Mouse (Mus musculus) kidney, embryonic 16.5 days (tissue): ENCODE results near the gene Vps36. TPM values are rescaled to one million over a fixed set of nuclear protein-coding genes. Genes with fewer than 3 reads are reported as not detected.

Experiments used
- ATAC-seq: fragments of 200-750 bp; cut with Nextera tagmentation; 2 replicates; pipeline ENCODE4 v1.8.0; 2017; ENCODE audit warnings: moderate TSS enrichment; ENCODE audit not compliant: low FRiP score, low TSS enrichment
- H3K27ac ChIP-seq: fragments of 300-500 bp; sonication (generic); 2 replicates; pipeline ENCODE4 v1.5.1; 2014; ENCODE audit warnings: low read length
- H3K27me3 ChIP-seq: fragments of 300-500 bp; sonication (generic); 2 replicates; pipeline ENCODE4 v1.6.1; 2014; ENCODE audit warnings: low read length, control low read depth, mixed read lengths; ENCODE audit not compliant: insufficient read depth
- H3K36me3 ChIP-seq: fragments of 300-500 bp; sonication (generic); 2 replicates; pipeline ENCODE4 v1.6.1; 2014; ENCODE audit warnings: low read length, control low read depth, mixed read lengths; ENCODE audit not compliant: insufficient read depth
- H3K4me1 ChIP-seq: fragments of 300-500 bp; sonication (generic); 2 replicates; pipeline ENCODE4 v1.6.1; 2014; ENCODE audit warnings: low read length, control low read depth, mixed read lengths; ENCODE audit not compliant: insufficient read depth
- H3K4me2 ChIP-seq: fragments of 300-500 bp; sonication (generic); replicated peaks from 2 replicates; pipeline ENCODE4 v1.6.1; 2014; ENCODE audit warnings: low read depth, low read length
- H3K4me3 ChIP-seq: fragments of 300-500 bp; sonication (generic); 2 replicates; pipeline ENCODE4 v1.5.1; 2014; ENCODE audit warnings: mild to moderate bottlenecking, low read length
- H3K9ac ChIP-seq: fragments of 300-500 bp; sonication (generic); replicated peaks from 2 replicates; pipeline ENCODE4 v1.6.1; 2014; ENCODE audit warnings: low read length
- H3K9me3 ChIP-seq: fragments of 300-500 bp; sonication (generic); 2 replicates; pipeline ENCODE4 v1.6.1; 2016; ENCODE audit warnings: low read length, control low read depth
- WGBS: fragments of 180-500 bp; shearing (Covaris S2); extraction: QIAGEN DNeasy Blood & Tissue Kit; methylation state at CpG from one replicate; pipeline ENCODE4 v1.1.7; 2014; 5-methylcytosine and 5-hydroxymethylcytosine counted together
- polyA plus RNA-seq: library from polyadenylated mRNA; unstranded; fragments of >200 nt; fragmentation: Nextera tagmentation; extraction: Ambion mirVana; gene quantifications from 2 replicates; pipeline ENCODE4 v1.2.1, GENCODE M21; 2015

The Vps36 gene
- polyA plus RNA-seq = 35.8 and 39.5 TPM in 2 replicates

DNA sequence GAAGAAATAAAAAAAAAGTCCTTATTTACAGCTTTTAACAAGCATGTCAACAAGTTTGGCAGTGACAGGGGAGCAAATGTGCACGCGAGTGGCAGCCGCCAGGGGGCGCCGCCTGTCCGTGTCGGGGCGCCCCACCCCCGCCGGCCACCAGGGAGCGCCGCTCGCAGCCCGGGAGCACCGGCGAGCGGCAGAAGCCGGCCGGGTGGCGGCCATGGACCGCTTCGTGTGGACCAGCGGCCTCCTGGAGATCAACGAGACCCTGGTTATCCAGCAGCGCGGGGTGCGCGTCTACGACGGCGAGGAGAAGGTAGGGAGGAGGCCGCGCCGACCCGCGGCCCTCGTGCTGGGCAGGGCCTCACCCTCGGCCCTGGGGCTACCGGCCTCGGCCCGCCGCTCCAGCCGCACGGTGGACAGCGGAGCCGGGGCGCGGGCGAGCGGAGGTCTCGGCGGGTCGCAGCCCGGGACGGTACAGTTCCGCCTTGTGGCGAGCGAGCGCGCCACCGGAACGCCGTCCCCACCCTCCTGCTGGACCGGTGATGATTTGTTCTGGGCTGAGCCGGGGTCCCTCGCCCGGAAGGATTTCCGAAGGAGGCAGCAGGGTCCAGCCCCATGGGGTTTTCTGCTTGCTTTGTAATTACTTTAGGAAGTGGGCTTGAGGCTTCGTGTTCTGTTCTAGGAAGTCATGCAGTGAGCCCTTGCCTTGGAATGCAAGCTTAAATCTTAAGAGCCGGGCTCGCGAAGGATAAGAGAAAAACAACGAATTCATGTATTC, at the start of gene Vps36:
Gene Vps36 (plus strand): TSS at position 150 of the 772 bp plus-strand sequence.
- under 1% methylated on average over 71 of the region's 73 CpGs for WGBS
- peak within 1 kb of the TSS; percentile 99 for H3K27ac ChIP-seq
- H3K4me1 ChIP-seq = peaks cover 14% of the 10 kb centered on the region; the same call in 1 of the 2 replicates
- no peaks in the 10 kb centered on the region for H3K36me3 ChIP-seq
- H3K27me3 ChIP-seq = no peaks in the 10 kb centered on the region
- peak; percentile 96 for ATAC-seq
- peak within 1 kb of the TSS; percentile 75 for H3K4me2 ChIP-seq
- H3K4me3 ChIP-seq = peak within 1 kb of the TSS; percentile 84
- peak within 1 kb of the TSS; percentile 95 for H3K9ac ChIP-seq
- H3K9me3 ChIP-seq = no peaks in the 10 kb centered on the region

DNA sequence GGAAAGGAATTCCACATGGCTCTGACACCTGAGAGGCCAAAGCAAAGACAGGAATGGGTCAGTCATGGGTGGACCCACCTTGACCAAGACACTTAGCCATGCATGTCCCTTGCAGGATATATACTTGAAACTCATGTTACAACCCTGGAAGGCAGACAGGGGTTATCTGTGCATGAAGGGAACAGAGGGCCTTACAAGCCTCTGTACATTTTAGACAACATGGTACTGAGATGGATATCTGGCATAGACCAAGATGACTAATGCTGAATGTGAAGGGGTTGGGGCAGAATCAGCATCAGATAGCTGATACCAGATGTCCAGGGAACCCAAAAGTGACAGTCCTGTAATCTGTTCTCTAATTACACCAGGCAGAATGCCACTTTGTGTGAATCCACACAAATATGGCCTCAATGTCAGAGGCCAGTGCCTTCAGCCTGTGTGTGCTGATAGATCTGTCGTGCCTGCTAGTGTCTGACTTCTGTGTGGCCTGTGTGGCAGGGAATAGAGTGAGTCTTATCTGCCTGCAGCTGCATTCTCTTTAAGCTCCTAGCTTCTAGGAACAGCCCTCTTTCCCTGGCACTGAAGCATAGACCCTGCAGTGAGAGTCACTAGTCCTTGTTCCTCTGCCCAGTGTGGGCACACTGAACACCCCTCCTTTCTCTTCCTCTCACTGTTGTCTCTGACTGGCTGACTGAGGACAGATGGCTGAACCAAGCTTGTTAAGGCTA, 48.7 kb upstream of the Vps36 start:
- Histone ChIP-seq H3K4me3 (no peak overlapping the region), H3K4me1 (no peaks in the 10 kb centered on the region), H3K27ac (no peak overlapping the region), H3K36me3 (peaks cover 14% of the 10 kb centered on the region), H3K4me2 (no peak overlapping the region), H3K9me3 (no peaks in the 10 kb centered on the region), H3K27me3 (no peaks in the 10 kb centered on the region), H3K9ac (no peak overlapping the region)
- ATAC-seq = no peak
- WGBS = 65% methylated on average over 1 of the region's 1 CpGs

DNA sequence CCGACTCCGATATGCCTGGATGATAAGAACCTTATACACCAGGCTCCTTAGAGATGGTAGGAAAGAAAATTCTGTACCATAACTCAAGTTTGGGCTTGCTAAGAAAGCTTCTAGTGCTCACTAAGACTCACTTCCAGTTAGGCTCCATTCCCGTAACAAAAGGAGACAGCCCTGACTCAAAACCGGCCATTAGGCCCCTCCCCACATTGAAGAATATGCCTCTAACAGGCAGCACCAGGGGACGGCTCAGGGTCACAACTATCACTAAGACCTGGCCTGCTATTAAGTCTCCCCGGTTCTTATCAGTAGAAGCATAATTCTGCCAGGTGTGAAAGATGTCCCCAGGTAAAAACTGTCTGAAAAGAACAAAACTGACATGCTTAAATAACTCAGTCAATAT, 46.8 kb upstream of the Vps36 start:
- no peaks in the 10 kb centered on the region for H3K27me3 ChIP-seq
- H3K27ac ChIP-seq = no peak overlapping the region
- peaks cover 4% of the 10 kb centered on the region; the same call in 1 of the 2 replicates for H3K4me1 ChIP-seq
- H3K36me3 ChIP-seq = peaks cover 14% of the 10 kb centered on the region
- H3K4me2 ChIP-seq = no peak overlapping the region
- H3K4me3 ChIP-seq = no peak overlapping the region
- no peak overlapping the region for H3K9ac ChIP-seq
- no peak for ATAC-seq
- H3K9me3 ChIP-seq = no peaks in the 10 kb centered on the region
- 80% methylated on average over 6 of the region's 6 CpGs for WGBS

DNA sequence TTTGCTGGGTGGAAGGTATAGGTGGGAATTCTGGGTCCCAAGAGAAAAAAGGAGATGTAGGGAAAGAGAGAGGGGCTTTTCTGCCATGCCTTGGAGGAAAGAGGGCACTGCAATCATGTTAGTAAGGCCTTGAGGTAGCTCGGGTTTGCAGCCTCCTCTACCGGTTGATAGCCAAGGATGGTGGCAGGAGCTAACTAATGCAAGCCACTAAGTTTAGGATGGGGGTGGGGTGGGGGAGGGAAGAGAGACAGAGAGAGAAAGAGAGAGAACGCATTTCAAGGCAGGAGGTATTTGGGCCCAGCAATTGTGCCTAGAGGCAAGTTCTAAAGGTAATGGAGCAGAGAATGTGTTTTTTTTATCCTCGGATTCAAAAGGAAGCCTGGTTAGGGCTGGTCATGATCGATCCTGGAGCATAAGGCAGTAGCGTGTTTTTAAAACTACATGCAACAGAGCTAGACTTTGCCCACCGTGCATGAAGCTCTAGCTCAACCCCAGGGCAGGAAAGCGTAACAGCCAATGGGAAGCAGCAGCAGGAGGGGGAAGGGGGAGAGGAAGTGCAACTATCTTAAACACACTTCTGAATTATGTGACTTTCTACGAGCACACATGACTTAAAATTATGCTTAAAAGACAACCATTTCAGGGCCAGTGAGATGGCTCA, 44.8 kb upstream of the Vps36 start:
- no peak overlapping the region for H3K4me3 ChIP-seq
- H3K4me1 ChIP-seq = peaks cover 4% of the 10 kb centered on the region; the same call in 1 of the 2 replicates
- no peaks in the 10 kb centered on the region for H3K9me3 ChIP-seq
- ATAC-seq = no peak
- H3K4me2 ChIP-seq = no peak overlapping the region
- H3K36me3 ChIP-seq = peaks cover 5% of the 10 kb centered on the region
- no peaks in the 10 kb centered on the region for H3K27me3 ChIP-seq
- no peak overlapping the region for H3K27ac ChIP-seq
- no peak overlapping the region for H3K9ac ChIP-seq
- WGBS = 59% methylated on average over 9 of the region's 9 CpGs

DNA sequence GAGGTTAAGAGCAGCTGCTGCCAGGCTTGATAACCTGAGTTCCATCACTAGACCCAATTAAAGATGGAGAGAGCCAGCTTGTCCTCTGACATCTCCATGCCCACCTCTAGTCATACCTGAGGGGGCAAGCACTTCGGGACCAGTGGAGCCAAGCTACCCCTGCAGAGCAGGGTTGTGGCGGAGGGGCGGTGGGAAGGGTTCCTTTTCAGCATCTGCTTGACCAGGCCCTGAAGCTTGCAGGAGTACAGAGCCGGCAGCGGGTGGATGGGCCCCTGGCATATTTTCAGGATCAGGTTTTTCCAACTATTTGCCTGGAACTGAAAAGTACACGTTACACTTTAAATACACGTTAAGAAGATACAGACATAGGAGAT, 44.3 kb upstream of the Vps36 start:
- Histone ChIP-seq H3K4me1 (peaks cover 4% of the 10 kb centered on the region; the same call in 1 of the 2 replicates), H3K27ac (no peak overlapping the region), H3K27me3 (no peaks in the 10 kb centered on the region), H3K4me2 (no peak overlapping the region), H3K9me3 (no peaks in the 10 kb centered on the region), H3K36me3 (peaks cover 3% of the 10 kb centered on the region; the same call in 1 of the 2 replicates), H3K9ac (no peak overlapping the region), H3K4me3 (no peak overlapping the region)
- 89% methylated on average over 7 of the region's 7 CpGs for WGBS
- ATAC-seq = no peak

DNA sequence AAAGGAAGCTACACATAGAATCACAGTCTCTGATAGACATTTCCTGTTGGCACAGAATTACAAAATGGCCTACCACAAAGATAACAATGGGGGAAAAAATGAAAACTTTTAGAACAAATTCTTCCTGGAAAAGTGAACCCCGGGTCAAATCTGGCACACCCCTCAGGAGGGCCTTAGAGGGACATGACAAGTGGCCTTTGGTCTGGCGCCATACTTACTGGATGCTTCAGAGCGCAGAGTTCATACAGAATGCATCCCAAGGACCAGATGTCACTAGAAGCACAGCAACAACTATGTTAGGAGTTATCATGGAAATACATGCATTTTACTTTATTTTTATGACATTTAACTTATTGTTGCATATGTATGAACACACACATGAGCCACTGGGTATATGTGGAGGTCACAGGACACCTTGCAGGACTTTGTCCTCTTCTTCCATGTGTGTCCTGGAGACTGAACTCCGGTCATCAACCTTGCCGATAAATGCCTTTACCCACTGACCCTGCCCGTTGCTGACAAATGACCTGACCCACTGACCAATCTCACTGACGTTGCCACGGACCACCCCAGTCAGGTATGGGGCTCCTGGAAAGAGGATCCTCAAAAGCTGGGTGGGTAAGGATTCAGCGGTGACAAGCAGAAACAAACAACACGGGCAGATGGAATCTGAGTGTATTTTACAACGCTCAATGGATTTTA, 42.8 kb upstream of the Vps36 start:
- H3K4me3 ChIP-seq = no peak overlapping the region
- H3K4me1 ChIP-seq = peaks cover 4% of the 10 kb centered on the region; the same call in 1 of the 2 replicates
- ATAC-seq = no peak
- H3K36me3 ChIP-seq = peaks cover 3% of the 10 kb centered on the region; the same call in 1 of the 2 replicates
- H3K9me3 ChIP-seq = no peaks in the 10 kb centered on the region
- WGBS = 78% methylated on average over 11 of the region's 11 CpGs
- 0 out of 2 replicates have a peak overlapping the region, but pooled peaks have one; percentile 14 for H3K27ac ChIP-seq
- no peak overlapping the region for H3K9ac ChIP-seq
- no peak overlapping the region for H3K4me2 ChIP-seq
- H3K27me3 ChIP-seq = no peaks in the 10 kb centered on the region

DNA sequence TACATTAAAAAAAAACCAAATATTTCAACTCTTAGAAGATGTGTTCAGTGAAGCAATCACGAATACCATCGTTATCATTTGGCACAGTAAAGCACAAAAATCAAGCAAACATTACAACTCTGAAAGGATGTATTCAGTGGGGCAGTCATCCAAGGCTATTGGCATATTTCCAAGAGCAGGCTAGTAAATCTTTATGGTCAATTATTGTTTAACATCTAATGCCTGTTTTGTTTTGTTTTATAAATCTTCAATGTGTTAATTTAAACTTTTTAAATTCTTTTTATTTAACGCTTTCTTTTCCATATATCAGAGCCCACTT, 42.3 kb upstream of the Vps36 start:
- no peak for ATAC-seq
- Histone ChIP-seq H3K27me3 (no peaks in the 10 kb centered on the region), H3K4me2 (no peak overlapping the region), H3K9ac (no peak overlapping the region), H3K9me3 (no peaks in the 10 kb centered on the region), H3K36me3 (peaks cover 3% of the 10 kb centered on the region; the same call in 1 of the 2 replicates), H3K27ac (no peak overlapping the region), H3K4me3 (no peak overlapping the region), H3K4me1 (peaks cover 4% of the 10 kb centered on the region; the same call in 1 of the 2 replicates)
- 45% methylated on average over 3 of the region's 3 CpGs for WGBS

DNA sequence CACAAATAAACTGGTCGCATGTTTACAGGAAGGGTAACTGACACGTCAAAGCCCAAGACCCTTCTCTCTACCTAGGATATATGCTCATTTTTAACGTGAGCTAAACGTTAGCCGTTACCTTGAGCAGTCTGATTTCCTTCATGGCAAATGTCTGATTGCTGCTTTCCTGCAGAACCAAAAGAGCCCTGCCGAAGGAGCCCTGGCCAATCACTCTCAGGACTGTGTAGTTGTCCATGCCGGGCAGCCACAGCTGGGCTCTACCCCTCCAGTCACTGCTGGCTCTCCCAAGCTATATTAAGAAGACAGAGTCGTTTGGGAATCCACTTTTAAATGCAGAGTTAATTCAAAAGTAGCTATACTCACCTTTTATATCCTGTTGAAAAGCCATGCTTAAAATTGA, 30.4 kb upstream of the Vps36 start:
- Histone ChIP-seq H3K27ac (no peak overlapping the region), H3K4me3 (no peak overlapping the region), H3K27me3 (no peaks in the 10 kb centered on the region), H3K4me1 (peaks cover 11% of the 10 kb centered on the region), H3K9ac (no peak overlapping the region), H3K36me3 (peaks cover 12% of the 10 kb centered on the region), H3K9me3 (no peaks in the 10 kb centered on the region), H3K4me2 (no peak overlapping the region)
- 81% methylated on average over 8 of the region's 8 CpGs for WGBS
- no peak for ATAC-seq

DNA sequence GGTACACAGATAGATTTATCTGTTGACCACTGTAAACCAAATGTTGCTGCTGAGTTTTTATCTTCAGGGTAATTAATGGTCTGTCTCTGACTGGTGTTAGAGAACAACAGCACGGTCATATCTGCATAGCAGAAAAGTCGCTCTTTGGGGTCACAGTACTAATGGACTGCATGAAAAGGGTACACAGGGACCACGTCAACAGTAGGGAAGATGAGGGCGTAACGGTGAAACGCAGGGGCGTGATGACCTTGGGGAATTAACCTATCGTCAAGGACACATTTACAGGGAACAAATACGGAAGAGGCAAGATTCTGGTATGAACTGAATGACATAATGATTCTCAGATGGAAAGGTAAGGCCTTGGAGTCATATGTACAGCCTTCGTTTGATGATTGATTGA, 28.2 kb upstream of the Vps36 start:
- Histone ChIP-seq H3K4me2 (no peak overlapping the region), H3K27me3 (no peaks in the 10 kb centered on the region), H3K4me1 (peaks cover 13% of the 10 kb centered on the region), H3K9ac (no peak overlapping the region), H3K27ac (no peak overlapping the region), H3K36me3 (peaks cover 24% of the 10 kb centered on the region), H3K9me3 (no peaks in the 10 kb centered on the region), H3K4me3 (no peak overlapping the region)
- WGBS = 72% methylated on average over 10 of the region's 10 CpGs
- no peak for ATAC-seq
